Mouse (Mus musculus): ENCODE measurements at regions not wholly inside any gene's neighbourhood (a gene's known extent, or its start where the extent isn't known, plus 50 kb on each side); places are given as distances from the start of the nearest gene placed in this dataset.

DNA sequence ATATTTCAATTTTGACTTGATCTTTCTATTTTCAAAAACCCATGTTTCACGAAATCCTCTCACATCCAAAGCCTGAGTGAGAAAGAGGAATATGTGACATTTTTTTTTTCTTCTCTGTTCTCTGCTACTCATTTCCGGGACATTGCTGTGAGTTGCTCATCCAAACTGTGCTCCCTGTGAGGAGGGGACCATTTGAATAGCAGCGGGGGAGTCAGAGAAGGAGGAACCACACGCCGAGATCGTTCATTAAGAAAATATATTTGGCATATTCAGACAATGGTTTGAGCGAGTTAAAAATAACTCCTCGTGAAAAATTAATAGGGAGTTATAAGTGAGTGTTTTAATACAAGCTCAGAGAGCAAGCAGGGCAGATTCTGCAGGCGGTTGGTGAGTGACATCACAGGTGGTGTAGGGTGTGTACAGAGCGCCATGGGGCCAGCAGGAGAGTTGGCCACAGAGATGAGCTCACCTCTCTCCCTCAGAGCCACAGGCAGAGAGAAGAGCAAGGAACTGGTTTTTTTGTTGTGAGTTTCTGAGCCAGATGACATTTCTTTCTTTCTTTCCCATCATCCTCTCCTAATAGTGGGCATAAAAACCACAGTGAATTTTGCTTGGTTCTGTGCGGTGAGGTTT lies 54.4 kb upstream of the Calcoco1 start:
- H3K27me3 ChIP-seq, result 0 out of 2 replicates have a peak, but pooled peaks cover 3% of the 10 kb centered on the region
- H3K9ac ChIP-seq, result no peak overlapping the region
- H3K36me3 ChIP-seq, result no peaks in the 10 kb centered on the region
- no peak for ATAC-seq (ENCODE audit: low read depth)
- H3K27ac ChIP-seq (replicated peaks), result peak overlapping the region; percentile 71
- no peak overlapping the region for H3K4me3 ChIP-seq
- H3K9me3 ChIP-seq, result no peaks in the 10 kb centered on the region
- 35% methylated on average over 11 of the region's 11 CpGs for whole genome bisulfite sequencing
- H3K4me1 ChIP-seq (replicated peaks), result peaks cover 13% of the 10 kb centered on the region
- no peak overlapping the region for H3K4me2 ChIP-seq

DNA sequence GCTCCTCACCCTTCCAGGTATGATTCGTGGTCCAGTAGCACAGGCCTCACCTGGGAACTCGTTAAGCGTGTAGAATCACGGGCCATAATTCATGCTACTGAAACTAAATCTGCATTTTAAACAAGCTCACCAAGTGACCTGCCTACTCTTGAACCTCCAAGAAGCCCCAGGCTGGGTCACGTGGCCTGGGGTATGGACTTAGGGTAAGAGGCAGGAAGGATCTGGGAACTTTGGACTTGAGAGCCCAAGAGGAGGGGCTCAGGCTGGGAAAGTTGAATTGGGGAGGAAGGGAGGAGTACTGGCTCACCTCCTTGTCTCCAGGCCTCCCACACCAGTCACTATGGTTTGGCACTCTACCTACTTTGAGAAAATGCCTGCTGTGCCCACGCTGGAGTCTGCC lies 58.6 kb upstream of the Calcoco1 start:
- Histone ChIP-seq H3K4me3 (no peak overlapping the region), H3K9me3 (no peaks in the 10 kb centered on the region), H3K36me3 (no peaks in the 10 kb centered on the region), H3K4me1 (replicated peaks) (peaks cover 33% of the 10 kb centered on the region), H3K27me3 (peaks cover 4% of the 10 kb centered on the region; the same call in 1 of the 2 replicates), H3K9ac (no peak overlapping the region), H3K4me2 (no peak overlapping the region), H3K27ac (replicated peaks) (no peak overlapping the region)
- WGBS, result 78% methylated on average over 6 of the region's 6 CpGs
- ATAC-seq (ENCODE audit: low read depth), result no peak

DNA sequence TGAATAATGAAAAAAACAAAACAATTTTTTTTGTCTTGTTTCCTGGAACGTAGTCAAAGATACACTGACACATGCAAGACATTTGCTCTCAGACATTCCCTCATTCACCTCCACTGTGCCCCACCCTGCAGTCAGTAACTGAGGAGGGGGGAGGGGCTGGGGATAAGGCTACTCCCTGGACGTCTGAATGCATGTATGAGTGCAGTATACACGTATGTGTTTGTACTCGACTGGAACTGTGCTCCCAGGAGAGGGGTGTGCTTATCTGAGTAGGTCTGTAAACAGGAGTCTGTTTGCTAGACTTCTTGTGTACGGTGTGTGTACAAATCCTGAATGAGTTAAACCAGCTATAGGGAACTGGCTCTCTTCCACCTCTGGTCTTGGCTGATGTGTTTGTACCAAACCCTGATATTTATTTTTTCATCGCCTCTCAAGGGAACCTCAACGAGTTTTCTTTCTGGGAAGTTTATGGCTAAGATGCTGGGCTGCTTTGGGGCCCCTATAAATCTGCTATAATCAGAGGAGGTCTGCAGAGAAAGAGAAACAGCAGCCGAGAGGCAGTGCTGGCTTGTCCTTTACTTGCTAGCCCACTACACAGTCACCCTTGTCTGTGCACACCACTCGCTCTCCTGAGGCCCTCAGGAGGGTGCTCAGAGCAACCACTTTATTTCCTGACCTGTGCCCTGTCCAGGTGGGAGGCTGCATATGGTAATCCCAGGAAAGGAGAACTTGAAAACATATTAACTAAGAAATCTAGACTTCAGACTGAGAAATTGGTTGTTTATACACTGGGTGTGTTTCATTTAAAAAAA lies 61.2 kb upstream of the Calcoco1 start:
- no peaks in the 10 kb centered on the region for H3K9me3 ChIP-seq
- H3K4me1 ChIP-seq (replicated peaks), result peaks cover 24% of the 10 kb centered on the region
- H3K9ac ChIP-seq, result no peak overlapping the region
- no peak for ATAC-seq (ENCODE audit: low read depth)
- 44% methylated on average over 9 of the region's 9 CpGs for WGBS
- H3K27me3 ChIP-seq, result peaks cover 6% of the 10 kb centered on the region; the same call in 1 of the 2 replicates
- no peak overlapping the region for H3K4me3 ChIP-seq
- H3K36me3 ChIP-seq, result no peaks in the 10 kb centered on the region
- H3K4me2 ChIP-seq, result no peak overlapping the region
- peak overlapping the region; percentile 68 for H3K27ac ChIP-seq (replicated peaks)

DNA sequence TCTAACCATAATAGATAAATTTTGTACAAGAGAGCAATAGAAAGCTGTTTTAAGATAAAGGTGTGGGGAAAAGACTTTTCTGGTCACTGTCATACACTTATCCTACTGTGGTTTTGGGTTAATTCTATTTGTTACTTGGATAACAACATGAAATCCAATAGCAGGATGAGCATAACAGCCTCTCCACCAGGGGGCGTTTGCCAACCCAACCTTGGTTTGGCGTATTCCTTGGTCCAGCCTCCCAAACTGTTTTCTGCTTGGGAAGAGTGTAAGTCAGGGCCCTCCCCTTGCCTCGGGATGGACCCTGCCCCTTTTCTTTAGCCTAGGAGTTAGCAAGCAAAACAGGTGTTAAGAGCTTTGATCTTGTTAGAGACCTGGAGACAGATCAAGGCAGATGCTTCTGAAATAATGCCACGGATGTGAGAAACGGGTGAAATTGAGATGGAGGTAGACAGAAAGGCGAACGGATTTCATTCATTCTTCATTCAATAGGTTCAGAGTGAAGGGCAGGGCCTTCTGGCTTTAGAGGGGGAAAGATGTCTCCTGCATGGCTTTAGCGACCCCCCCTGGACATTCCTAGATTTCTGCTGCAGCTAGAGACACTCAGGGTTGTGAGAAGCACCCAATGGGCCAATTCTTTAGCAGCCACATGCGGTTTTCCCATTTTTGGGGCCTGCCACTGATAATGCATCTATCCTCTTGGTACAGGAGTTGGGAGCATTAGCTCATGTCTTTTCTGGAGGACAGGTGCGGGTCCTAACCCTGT lies 63.3 kb upstream of the Calcoco1 start:
- Histone ChIP-seq H3K36me3 (no peaks in the 10 kb centered on the region), H3K4me1 (replicated peaks) (peaks cover 44% of the 10 kb centered on the region), H3K27me3 (peaks cover 3% of the 10 kb centered on the region; the same call in 1 of the 2 replicates), H3K9ac (no peak overlapping the region), H3K4me2 (no peak overlapping the region), H3K9me3 (no peaks in the 10 kb centered on the region), H3K27ac (replicated peaks) (no peak overlapping the region), H3K4me3 (no peak overlapping the region)
- 38% methylated on average over 10 of the region's 10 CpGs for WGBS
- no peak for ATAC-seq (ENCODE audit: low read depth)

DNA sequence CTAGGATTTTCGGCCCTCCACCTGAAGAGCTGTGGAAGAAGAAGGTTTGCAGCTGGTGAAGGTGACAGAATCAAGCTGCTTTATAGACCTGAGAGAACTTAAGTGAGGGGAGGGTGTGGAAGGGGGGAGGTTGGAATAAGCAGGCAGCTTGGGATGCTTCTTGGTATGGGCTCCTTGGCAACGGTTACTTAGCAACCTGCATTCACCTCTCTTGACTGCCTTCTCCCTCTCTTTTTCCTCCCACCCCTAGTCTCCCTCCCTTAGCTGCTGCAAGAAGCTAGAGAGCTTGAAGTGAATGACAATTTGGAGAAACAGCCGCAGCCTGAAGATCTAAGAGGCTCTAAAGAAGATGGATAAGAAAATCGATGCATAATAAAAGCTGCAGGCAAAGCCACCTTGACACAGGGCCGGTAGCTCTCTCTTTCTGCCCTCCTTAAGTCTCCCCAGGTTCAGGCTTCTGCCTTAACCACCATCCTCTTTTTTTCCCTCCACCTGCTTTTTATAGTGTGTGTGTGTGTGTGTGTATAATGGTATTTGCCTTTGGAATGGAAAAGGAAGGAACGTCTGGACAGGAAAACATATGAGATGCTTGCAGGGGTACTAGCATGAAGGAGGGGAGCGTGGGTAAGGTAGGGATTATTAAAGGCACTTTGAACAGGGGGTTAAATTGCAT lies 67.0 kb upstream of the Calcoco1 start:
- peak overlapping the region; percentile 64 for H3K9ac ChIP-seq
- WGBS, result 27% methylated on average over 7 of the region's 7 CpGs

DNA sequence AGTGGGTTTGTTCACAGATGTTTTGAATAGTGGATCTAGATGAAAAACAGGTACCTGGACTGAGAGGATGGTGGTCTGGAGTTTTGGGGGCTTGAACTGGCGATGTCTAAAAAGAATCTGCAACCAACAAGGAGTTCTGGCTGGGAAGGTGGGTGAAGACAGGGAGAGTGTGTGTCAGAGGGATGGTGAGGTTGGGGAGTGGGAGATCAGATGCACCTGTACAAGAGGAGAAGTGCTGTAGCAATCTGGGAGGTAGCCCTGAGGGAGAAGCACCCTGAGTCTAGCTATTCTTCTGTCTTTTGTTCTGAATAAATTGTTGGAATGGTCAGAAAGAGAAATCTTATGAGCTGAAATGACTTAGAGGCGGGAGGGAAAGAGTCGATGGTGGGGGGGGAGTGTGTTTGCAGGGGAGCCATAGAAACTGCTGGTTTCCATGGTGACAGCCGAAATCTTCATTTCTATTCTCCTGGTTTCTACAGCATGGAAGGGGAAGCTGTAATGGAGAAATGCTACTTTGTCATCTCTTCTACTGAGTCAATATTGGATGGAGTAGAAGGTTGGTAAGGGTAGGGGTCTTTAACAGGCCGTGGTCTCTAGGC lies 75.1 kb upstream of the Calcoco1 start:
- Histone ChIP-seq H3K27ac (replicated peaks) (peak overlapping the region; percentile 4), H3K36me3 (no peaks in the 10 kb centered on the region), H3K4me1 (replicated peaks) (peaks cover 17% of the 10 kb centered on the region), H3K27me3 (no peaks in the 10 kb centered on the region), H3K4me3 (no peak overlapping the region), H3K4me2 (no peak overlapping the region), H3K9me3 (no peaks in the 10 kb centered on the region), H3K9ac (no peak overlapping the region)
- peak; percentile 58; the same call in 1 of the 2 replicates for ATAC-seq (ENCODE audit: low read depth)
- WGBS, result 55% methylated on average over 5 of the region's 5 CpGs

More for the DNA sequence above, 67.0 kb upstream of the Calcoco1 start:
- Histone ChIP-seq H3K4me3 (peak overlapping the region; percentile 12; the same call in 1 of the 2 replicates), H3K27me3 (peaks cover 3% of the 10 kb centered on the region; the same call in 1 of the 2 replicates), H3K27ac (replicated peaks) (peak overlapping the region; percentile 92), H3K36me3 (no peaks in the 10 kb centered on the region), H3K4me1 (replicated peaks) (peaks cover 42% of the 10 kb centered on the region), H3K9me3 (no peaks in the 10 kb centered on the region), H3K4me2 (peak overlapping the region; percentile 41)
- peak; percentile 95 for ATAC-seq (ENCODE audit: low read depth)

DNA sequence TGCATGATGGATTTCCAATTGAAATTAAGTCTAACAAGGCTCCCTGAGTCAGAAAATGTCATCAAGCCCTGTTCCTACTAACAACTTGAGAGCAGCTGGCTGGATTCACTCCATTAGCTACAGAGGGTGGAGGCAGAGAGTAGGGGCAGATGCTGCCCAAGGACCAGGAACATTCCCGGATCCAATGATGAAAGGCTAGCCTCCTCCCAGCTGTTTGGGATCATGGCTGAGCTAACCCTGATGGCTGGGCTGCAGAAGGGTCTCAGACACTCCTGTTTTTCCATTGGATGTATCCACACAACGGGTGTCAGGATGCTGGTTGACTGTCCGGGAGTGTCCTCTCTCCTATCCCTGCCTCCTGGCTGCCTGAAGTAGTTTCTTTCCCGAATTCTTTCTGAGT lies 78.1 kb upstream of the Calcoco1 start:
- Histone ChIP-seq H3K27me3 (no peaks in the 10 kb centered on the region), H3K4me3 (no peak overlapping the region), H3K27ac (replicated peaks) (no peak overlapping the region), H3K9me3 (no peaks in the 10 kb centered on the region), H3K36me3 (no peaks in the 10 kb centered on the region), H3K4me1 (replicated peaks) (peaks cover 17% of the 10 kb centered on the region), H3K9ac (no peak overlapping the region), H3K4me2 (no peak overlapping the region)
- 66% methylated on average over 4 of the region's 4 CpGs for WGBS
- 0 out of 2 replicates have a peak, but pooled peaks have one; percentile 26 for ATAC-seq (ENCODE audit: low read depth)

DNA sequence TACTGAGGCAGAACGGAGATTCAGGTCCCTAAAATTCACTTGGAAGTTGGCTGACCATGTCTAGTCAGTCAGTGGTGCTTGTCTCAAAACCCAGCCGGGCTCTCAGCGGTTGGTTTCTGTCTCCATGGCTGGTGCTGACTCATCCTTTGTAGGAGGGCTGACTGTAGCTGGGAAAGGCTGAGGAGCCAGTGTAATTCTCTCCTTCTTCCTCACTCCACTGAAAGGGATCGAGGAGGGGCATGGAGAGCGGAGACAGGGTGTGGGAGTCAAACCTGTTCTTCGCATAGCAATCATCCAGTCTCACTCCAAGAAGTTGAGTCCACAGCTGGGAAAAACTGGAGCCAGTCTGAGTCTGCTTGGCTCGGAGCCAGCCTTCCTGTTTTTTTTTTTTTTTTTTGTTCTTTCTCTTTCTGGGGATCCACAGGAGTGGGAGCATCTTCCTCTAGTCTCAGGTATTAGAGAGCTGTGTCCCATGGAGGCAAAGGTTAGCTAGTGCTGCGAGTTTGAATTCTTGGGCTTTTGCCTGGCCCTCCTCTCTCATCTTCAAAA lies 80.4 kb upstream of the Calcoco1 start:
- Histone ChIP-seq H3K4me2 (no peak overlapping the region), H3K4me1 (replicated peaks) (peaks cover 9% of the 10 kb centered on the region; the same call in 1 of the 2 replicates), H3K36me3 (no peaks in the 10 kb centered on the region), H3K27me3 (no peaks in the 10 kb centered on the region), H3K9me3 (no peaks in the 10 kb centered on the region), H3K4me3 (no peak overlapping the region), H3K9ac (no peak overlapping the region), H3K27ac (replicated peaks) (no peak overlapping the region)
- no peak for ATAC-seq (ENCODE audit: low read depth)
- WGBS, result 72% methylated on average over 8 of the region's 8 CpGs

DNA sequence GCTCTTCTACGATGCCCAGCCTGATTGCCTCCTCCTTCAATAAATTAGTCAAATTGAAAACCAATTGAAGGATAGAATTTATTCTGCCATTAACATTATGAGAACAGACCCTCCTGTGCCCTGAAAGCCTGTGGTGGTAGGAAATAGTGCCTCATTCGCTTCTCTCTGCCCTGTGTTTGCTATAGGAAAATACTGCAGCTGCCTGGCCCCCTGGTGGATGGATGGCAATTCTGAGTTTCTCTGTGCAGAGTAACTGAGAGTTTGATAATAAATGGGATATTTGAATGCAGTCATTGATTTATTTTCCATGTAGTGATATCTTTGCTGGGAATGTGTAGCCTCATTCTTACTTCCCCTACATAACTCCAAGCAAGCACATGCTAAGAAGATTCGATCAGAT lies 85.4 kb upstream of the Calcoco1 start:
- no peak overlapping the region for H3K9ac ChIP-seq
- H3K9me3 ChIP-seq, result no peaks in the 10 kb centered on the region
- peak; percentile 63; the same call in 1 of the 2 replicates for ATAC-seq (ENCODE audit: low read depth)
- H3K4me2 ChIP-seq, result no peak overlapping the region
- no peak overlapping the region for H3K4me3 ChIP-seq
- peak overlapping the region; percentile 66; the same call in 1 of the 2 replicates for H3K27ac ChIP-seq (replicated peaks)
- H3K4me1 ChIP-seq (replicated peaks), result no peaks in the 10 kb centered on the region
- WGBS, result 41% methylated on average over 3 of the region's 3 CpGs
- H3K36me3 ChIP-seq, result no peaks in the 10 kb centered on the region
- peaks cover 5% of the 10 kb centered on the region; the same call in 1 of the 2 replicates for H3K27me3 ChIP-seq

DNA sequence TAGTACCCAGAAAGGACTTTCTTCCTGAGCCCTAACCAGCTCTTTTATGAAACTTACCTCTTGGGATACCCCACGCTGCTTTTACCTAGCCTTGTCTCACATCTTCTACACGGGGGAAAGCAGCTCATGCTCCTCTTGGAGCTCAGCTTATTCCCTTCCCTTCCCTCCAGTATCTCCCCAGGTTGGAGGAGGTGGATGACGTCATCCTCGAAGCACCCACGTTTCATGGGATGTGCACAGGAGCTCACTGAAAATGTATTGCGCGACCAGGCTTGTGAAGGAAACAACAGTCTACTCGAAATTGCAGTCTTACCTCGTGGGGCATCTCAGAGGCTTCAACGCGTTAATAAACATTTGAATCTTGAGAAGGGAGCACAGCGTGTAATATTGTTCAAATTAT lies 97.2 kb upstream of the Calcoco1 start:
- ATAC-seq (ENCODE audit: low read depth), result no peak
- no peaks in the 10 kb centered on the region for H3K36me3 ChIP-seq
- no peak overlapping the region for H3K9ac ChIP-seq
- no peaks in the 10 kb centered on the region for H3K4me1 ChIP-seq (replicated peaks)
- no peak overlapping the region for H3K4me3 ChIP-seq
- no peak overlapping the region for H3K27ac ChIP-seq (replicated peaks)
- WGBS, result 77% methylated on average over 12 of the region's 12 CpGs
- H3K9me3 ChIP-seq, result no peaks in the 10 kb centered on the region
- no peak overlapping the region for H3K4me2 ChIP-seq
- H3K27me3 ChIP-seq, result no peaks in the 10 kb centered on the region

DNA sequence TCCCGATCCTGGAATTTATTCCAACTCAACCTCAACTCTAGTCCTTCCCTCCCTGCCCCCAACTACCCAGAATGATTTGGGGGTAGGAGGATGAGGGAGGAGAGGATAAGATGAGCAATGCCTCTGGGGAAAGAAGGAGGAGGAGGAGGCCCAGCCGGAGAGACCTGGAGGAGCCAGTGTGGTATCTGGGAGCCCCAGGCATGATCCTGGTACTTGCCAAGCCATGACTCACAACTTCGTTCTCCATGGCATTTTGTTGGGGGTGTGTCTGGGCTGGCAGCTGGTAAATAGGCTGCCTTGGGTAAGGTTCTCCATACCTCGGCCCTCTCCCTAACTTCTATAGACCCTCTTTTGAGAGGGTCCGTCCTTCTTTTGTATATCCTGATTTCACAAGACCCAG lies 81.2 kb upstream of the Hoxc13 start:
- ATAC-seq (ENCODE audit: low read depth), result no peak
- Histone ChIP-seq H3K4me3 (no peak overlapping the region), H3K27me3 (no peaks in the 10 kb centered on the region), H3K9ac (no peak overlapping the region), H3K4me1 (replicated peaks) (no peaks in the 10 kb centered on the region), H3K4me2 (no peak overlapping the region), H3K27ac (replicated peaks) (no peak overlapping the region), H3K9me3 (no peaks in the 10 kb centered on the region), H3K36me3 (no peaks in the 10 kb centered on the region)
- 89% methylated on average over 5 of the region's 5 CpGs for WGBS
